Mouse (Mus musculus) forebrain, embryonic 11.5 days (tissue): ENCODE data around the gene Fbxo42. TPM values are rescaled to one million over a fixed set of nuclear protein-coding genes. Genes with fewer than 3 reads are reported as not detected.

Experiments
- ATAC-seq: fragments of 200-750 bp; cut with Nextera tagmentation; replicated peaks from 2 replicates; pipeline ENCODE4 v1.8.0; 2017; ENCODE audit warnings: moderate TSS enrichment; ENCODE audit not compliant: low FRiP score
- DNase-seq: peaks from one replicate; pipeline ENCODE4 v3.0.0-alpha.2; 2017; ENCODE audit warnings: low spot score
- H3K27ac ChIP-seq: fragments of 300-500 bp; sonication (generic); 2 replicates; pipeline ENCODE4 v1.5.1; 2014; ENCODE audit warnings: low read depth, low read length
- H3K27me3 ChIP-seq: fragments of 300-500 bp; sonication (generic); 2 replicates; pipeline ENCODE4 v1.6.1; 2014; ENCODE audit warnings: mild to moderate bottlenecking, low read length, mixed read lengths; ENCODE audit not compliant: control insufficient read depth, insufficient read depth
- H3K36me3 ChIP-seq: fragments of 300-500 bp; sonication (generic); 2 replicates; pipeline ENCODE4 v1.6.1; 2014; ENCODE audit warnings: mild to moderate bottlenecking, low read length, moderate library complexity, mixed read lengths; ENCODE audit not compliant: control insufficient read depth, insufficient read depth
- H3K4me1 ChIP-seq: fragments of 300-500 bp; sonication (generic); replicated peaks from 2 replicates; pipeline ENCODE4 v1.6.1; 2014; ENCODE audit warnings: low read length, mixed read lengths; ENCODE audit not compliant: control insufficient read depth, insufficient read depth
- H3K4me2 ChIP-seq: fragments of 300-500 bp; sonication (generic); 2 replicates; pipeline ENCODE4 v1.6.1; 2014; ENCODE audit warnings: low read depth, mild to moderate bottlenecking, low read length, moderate library complexity, mixed read lengths; ENCODE audit not compliant: severe bottlenecking
- H3K4me3 ChIP-seq: fragments of 300-500 bp; sonication (generic); 2 replicates; pipeline ENCODE4 v1.5.1; 2014; ENCODE audit warnings: low read depth, low read length
- H3K9ac ChIP-seq: fragments of 300-500 bp; sonication (generic); 2 replicates; pipeline ENCODE4 v1.6.1; 2014; ENCODE audit warnings: low read length
- H3K9me3 ChIP-seq: fragments of 300-500 bp; sonication (generic); 2 replicates; pipeline ENCODE4 v1.6.1; 2016; ENCODE audit warnings: low read length, mixed read lengths; ENCODE audit not compliant: control insufficient read depth
- WGBS: fragments of 180-500 bp; shearing (Covaris S2); extraction: QIAGEN DNeasy Blood & Tissue Kit; methylation state at CpG from one replicate; pipeline ENCODE4 v1.1.7; 2014; 5-methylcytosine and 5-hydroxymethylcytosine counted together
- polyA plus RNA-seq: library from polyadenylated mRNA; unstranded; fragments of >200 nt; fragmentation: Nextera tagmentation; extraction: Ambion mirVana; gene quantifications from 2 replicates; pipeline ENCODE4 v1.2.1, GENCODE M21; 2014

Fbxo42 gene
- polyA plus RNA-seq, 1 experiment from 2014 or later, result 31.6 TPM

GRCm38 (mm10) chr4:141114521-141114981 lies 33.2 kb upstream of the Fbxo42 start:
- Histone ChIP-seq H3K4me3 (no peak overlapping the region), H3K9ac (no peak overlapping the region; the same call in 1 of the 2 replicates), H3K27me3 (no peaks in the 10 kb centered on the region), H3K27ac (no peak overlapping the region), H3K4me1 (no peaks in the 10 kb centered on the region), H3K4me2 (no peak overlapping the region), H3K9me3 (no peaks in the 10 kb centered on the region), H3K36me3 (peaks cover 2% of the 10 kb centered on the region; the same call in 1 of the 2 replicates)
- DNase-seq (no peak), ATAC-seq (no peak)
- 90% methylated on average over 6 of the region's 6 CpGs for WGBS

GRCm38 (mm10) chr4:141115398-141115797 lies 32.3 kb upstream of the Fbxo42 start:
- Histone ChIP-seq H3K9ac (no peak overlapping the region), H3K27me3 (no peaks in the 10 kb centered on the region), H3K4me1 (0 out of 2 replicates have a peak, but pooled peaks cover under 1% of the 10 kb centered on the region), H3K27ac (no peak overlapping the region), H3K36me3 (peaks cover 2% of the 10 kb centered on the region; the same call in 1 of the 2 replicates), H3K4me3 (no peak overlapping the region), H3K4me2 (no peak overlapping the region), H3K9me3 (no peaks in the 10 kb centered on the region)
- ATAC-seq (no peak), DNase-seq (no peak)
- WGBS, result 72% methylated on average over 8 of the region's 8 CpGs

DNA sequence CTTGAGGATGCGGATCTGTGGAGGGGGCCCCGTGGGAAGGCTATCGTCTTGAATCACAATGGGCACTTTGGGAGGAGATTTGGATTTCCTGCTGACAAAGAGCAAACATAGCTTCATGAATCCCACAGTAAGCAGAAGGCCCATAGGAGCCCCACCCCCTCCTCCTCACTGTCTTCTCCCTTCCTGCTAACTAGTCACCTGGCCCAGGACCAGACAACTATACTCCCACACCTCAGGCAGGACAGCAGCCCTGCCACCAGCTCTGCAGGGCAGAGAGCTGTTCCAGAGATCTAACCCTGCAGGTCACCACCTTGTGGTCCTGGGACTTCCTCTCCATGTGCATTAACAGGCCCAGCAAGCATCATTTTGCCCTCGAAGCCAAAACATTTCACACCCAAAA lies 29.0 kb upstream of the Fbxo42 start:
- H3K4me1 ChIP-seq, result 0 out of 2 replicates have a peak, but pooled peaks cover 3% of the 10 kb centered on the region
- H3K4me2 ChIP-seq, result no peak overlapping the region
- H3K9ac ChIP-seq, result no peak overlapping the region
- H3K4me3 ChIP-seq, result no peak overlapping the region
- 64% methylated on average over 4 of the region's 4 CpGs for WGBS
- no peak for ATAC-seq
- no peaks in the 10 kb centered on the region for H3K9me3 ChIP-seq
- no peaks in the 10 kb centered on the region for H3K27me3 ChIP-seq
- peaks cover 2% of the 10 kb centered on the region; the same call in 1 of the 2 replicates for H3K36me3 ChIP-seq
- DNase-seq, result no peak
- H3K27ac ChIP-seq, result no peak overlapping the region

GRCm38 (mm10) chr4:141120700-141121099 lies 27.0 kb upstream of the Fbxo42 start:
- H3K9ac ChIP-seq, result no peak overlapping the region
- DNase-seq (peak; percentile 88), ATAC-seq (peak; percentile 58; the same call in 1 of the 2 replicates)
- H3K9me3 ChIP-seq, result no peaks in the 10 kb centered on the region
- 23% methylated on average over 11 of the region's 11 CpGs for WGBS
- 0 out of 2 replicates have a peak, but pooled peaks cover 3% of the 10 kb centered on the region for H3K4me1 ChIP-seq
- no peaks in the 10 kb centered on the region for H3K27me3 ChIP-seq
- H3K4me3 ChIP-seq, result no peak overlapping the region
- H3K4me2 ChIP-seq, result no peak overlapping the region
- peaks cover 2% of the 10 kb centered on the region; the same call in 1 of the 2 replicates for H3K36me3 ChIP-seq
- no peak overlapping the region for H3K27ac ChIP-seq

DNA sequence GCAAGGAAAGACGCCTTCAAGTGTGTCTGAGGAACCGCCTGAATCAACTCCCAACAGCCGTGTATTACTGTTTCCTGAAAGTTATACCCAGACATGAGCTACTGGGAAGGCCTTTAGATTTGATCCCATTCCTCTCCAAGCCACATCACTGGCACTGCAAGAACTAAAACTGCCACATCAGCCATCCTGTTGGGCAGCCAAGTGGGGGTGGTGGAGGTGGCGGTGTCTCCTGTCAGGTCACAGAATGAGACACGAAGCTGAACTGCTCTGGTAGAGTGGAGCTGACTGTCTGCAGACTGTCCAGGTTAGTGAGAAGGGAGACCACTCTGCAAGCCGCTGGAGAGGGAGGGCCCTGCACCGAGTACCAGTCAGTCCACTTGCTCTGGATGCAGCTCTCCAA lies 25.1 kb upstream of the Fbxo42 start:
- 0 out of 2 replicates have a peak, but pooled peaks cover 3% of the 10 kb centered on the region for H3K4me1 ChIP-seq
- H3K4me3 ChIP-seq, result no peak overlapping the region
- no peak for ATAC-seq
- 89% methylated on average over 7 of the region's 7 CpGs for WGBS
- H3K9ac ChIP-seq, result no peak overlapping the region
- no peak overlapping the region for H3K4me2 ChIP-seq
- no peak for DNase-seq
- no peaks in the 10 kb centered on the region for H3K27me3 ChIP-seq
- H3K9me3 ChIP-seq, result no peaks in the 10 kb centered on the region
- H3K36me3 ChIP-seq, result no peaks in the 10 kb centered on the region; the same call in 1 of the 2 replicates
- no peak overlapping the region for H3K27ac ChIP-seq

GRCm38 (mm10) chr4:141123065-141123464 lies 24.6 kb upstream of the Fbxo42 start:
- Histone ChIP-seq H3K4me1 (0 out of 2 replicates have a peak, but pooled peaks cover 3% of the 10 kb centered on the region), H3K4me3 (no peak overlapping the region), H3K9me3 (no peaks in the 10 kb centered on the region), H3K27me3 (no peaks in the 10 kb centered on the region), H3K27ac (no peak overlapping the region), H3K9ac (no peak overlapping the region), H3K36me3 (no peaks in the 10 kb centered on the region), H3K4me2 (no peak overlapping the region)
- no peak for ATAC-seq
- WGBS, result 32% methylated on average over 1 of the region's 1 CpGs
- no peak for DNase-seq

DNA sequence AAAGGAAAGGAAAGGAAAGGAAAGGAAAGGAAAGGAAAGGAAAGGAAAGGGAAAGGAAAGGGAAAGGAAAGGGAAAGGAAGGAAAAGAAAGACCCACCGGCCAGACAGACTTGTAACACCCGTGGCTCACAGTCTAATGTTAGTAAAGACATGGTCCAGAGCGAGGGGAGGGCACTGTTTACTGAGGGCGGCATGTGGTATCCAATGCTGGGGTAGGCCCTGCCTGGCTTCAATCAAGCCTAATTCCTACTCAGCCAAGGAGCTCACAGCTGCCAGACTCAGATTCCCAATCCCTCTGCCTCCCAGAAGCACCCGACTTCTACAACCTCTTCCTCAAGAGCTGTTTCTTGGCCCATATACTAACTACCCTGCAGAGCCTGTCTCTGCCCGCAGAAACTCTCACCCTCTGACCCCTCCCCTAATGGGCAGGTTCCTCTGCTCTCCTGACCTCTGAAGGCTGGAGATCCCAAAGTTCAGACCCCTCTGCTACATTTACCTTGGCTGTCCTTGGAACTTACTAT lies 18.5 kb upstream of the Fbxo42 start:
- H3K27me3 ChIP-seq, result no peaks in the 10 kb centered on the region
- WGBS, result 77% methylated on average over 6 of the region's 6 CpGs
- DNase-seq, result no peak
- no peak overlapping the region for H3K4me2 ChIP-seq
- no peak overlapping the region for H3K9ac ChIP-seq
- H3K4me1 ChIP-seq, result peaks cover 12% of the 10 kb centered on the region
- no peaks in the 10 kb centered on the region for H3K9me3 ChIP-seq
- no peak for ATAC-seq
- no peak overlapping the region for H3K4me3 ChIP-seq
- H3K27ac ChIP-seq, result no peak overlapping the region
- H3K36me3 ChIP-seq, result no peaks in the 10 kb centered on the region

DNA sequence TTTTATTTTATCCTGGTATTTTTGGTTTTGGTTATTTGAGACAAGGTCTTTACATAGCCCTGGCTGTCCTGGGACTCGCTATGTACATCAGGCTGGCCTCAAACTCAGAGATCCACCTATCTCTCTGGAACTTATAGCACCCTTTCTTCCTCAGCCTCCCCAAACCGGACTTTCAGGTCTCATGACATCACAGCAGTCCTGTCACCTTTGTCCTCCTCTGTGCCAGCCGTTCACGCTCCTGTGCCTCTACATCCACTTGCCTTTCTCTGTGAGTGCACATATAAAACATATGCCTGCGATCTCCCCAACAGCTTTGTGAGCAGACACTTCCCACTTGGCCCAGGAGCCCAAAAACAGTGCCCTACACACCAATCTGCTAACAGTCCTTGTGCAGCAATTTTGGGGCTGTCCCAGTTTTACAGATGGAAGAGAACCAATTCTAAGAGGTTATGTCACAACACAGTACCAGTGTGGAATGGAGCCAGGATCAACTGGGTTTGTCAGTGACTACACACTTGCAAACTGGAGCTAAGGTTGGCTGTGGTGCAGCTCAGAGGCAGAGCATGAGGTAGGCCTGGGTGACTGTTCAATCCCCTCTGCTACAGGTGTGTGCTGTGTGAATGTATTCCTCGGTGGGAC lies 16.9 kb upstream of the Fbxo42 start:
- DNase-seq (no peak), ATAC-seq (no peak)
- no peaks in the 10 kb centered on the region for H3K9me3 ChIP-seq
- no peak overlapping the region for H3K4me2 ChIP-seq
- H3K4me1 ChIP-seq, result peaks cover 21% of the 10 kb centered on the region
- no peaks in the 10 kb centered on the region for H3K27me3 ChIP-seq
- no peak overlapping the region for H3K27ac ChIP-seq
- H3K36me3 ChIP-seq, result no peaks in the 10 kb centered on the region
- no peak overlapping the region for H3K4me3 ChIP-seq
- 80% methylated on average over 6 of the region's 6 CpGs for WGBS
- H3K9ac ChIP-seq, result no peak overlapping the region
